Mouse (Mus musculus) heart, embryonic 13.5 days (tissue): ENCODE measurements at regions not wholly inside any gene's neighbourhood (a gene's known extent, or its start where the extent isn't known, plus 50 kb on each side); places are given as distances from the start of the nearest gene placed in this dataset.

Experiments
- ATAC-seq: fragments of 200-750 bp; cut with Nextera tagmentation; 2 replicates; pipeline ENCODE4 v1.8.0; 2017; ENCODE audit warnings: moderate TSS enrichment; ENCODE audit not compliant: insufficient number of reproducible peaks, low FRiP score, low TSS enrichment; ENCODE audit errors: extremely low read depth
- H3K27ac ChIP-seq: fragments of 300-500 bp; sonication (generic); replicated peaks from 2 replicates; pipeline ENCODE4 v1.5.1; 2015; ENCODE audit warnings: moderate library complexity, mild to moderate bottlenecking, inconsistent platforms
- H3K27me3 ChIP-seq: fragments of 300-500 bp; sonication (generic); replicated peaks from 2 replicates; pipeline ENCODE4 v1.6.1; 2015; ENCODE audit warnings: mild to moderate bottlenecking, inconsistent platforms
- H3K36me3 ChIP-seq: fragments of 300-500 bp; sonication (generic); 2 replicates; pipeline ENCODE4 v1.6.1; 2015; ENCODE audit warnings: mild to moderate bottlenecking, inconsistent platforms
- H3K4me1 ChIP-seq: fragments of 300-500 bp; sonication (generic); 2 replicates; pipeline ENCODE4 v1.6.1; 2015; ENCODE audit warnings: inconsistent platforms
- H3K4me2 ChIP-seq: fragments of 300-500 bp; sonication (generic); 2 replicates; pipeline ENCODE4 v1.6.1; 2015; ENCODE audit warnings: inconsistent platforms, mild to moderate bottlenecking, moderate library complexity
- H3K4me3 ChIP-seq: fragments of 300-500 bp; sonication (generic); 2 replicates; pipeline ENCODE4 v1.5.1; 2015; ENCODE audit warnings: moderate library complexity, mild to moderate bottlenecking, inconsistent platforms
- H3K9ac ChIP-seq: fragments of 300-500 bp; sonication (generic); 2 replicates; pipeline ENCODE4 v1.6.1; 2015; ENCODE audit warnings: inconsistent platforms, mild to moderate bottlenecking, moderate library complexity
- H3K9me3 ChIP-seq: fragments of 300-500 bp; sonication (generic); 2 replicates; pipeline ENCODE4 v1.6.1; 2016; ENCODE audit warnings: inconsistent platforms
- WGBS: fragments of 180-500 bp; shearing (Covaris S2); methylation state at CpG from one replicate; pipeline ENCODE4 v1.1.7; 2015; ENCODE audit warnings: mixed read lengths; 5-methylcytosine and 5-hydroxymethylcytosine counted together

DNA sequence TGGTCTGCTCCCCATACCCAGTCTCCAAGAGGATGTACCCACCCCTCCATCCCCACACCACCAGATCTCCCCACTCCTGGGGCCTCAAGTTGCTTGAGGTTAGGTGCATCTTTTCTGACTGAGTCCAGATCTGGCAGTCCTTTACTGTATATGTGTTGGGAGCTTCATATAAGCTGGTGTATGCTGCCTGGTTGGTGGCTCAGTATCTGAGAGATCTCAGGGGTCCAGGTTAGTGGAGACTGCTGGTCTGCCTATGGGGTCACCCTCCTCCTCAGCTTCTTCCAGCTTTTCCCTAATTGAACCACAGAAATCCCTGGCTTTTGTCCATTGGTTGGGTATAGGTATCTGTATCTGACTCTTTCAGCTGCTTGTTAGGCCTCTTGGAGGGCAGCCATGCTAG lies 118.1 kb upstream of the Far2 start:
- Histone ChIP-seq H3K9ac (no peak overlapping the region), H3K27me3 (no peaks in the 10 kb centered on the region), H3K36me3 (no peaks in the 10 kb centered on the region), H3K9me3 (no peaks in the 10 kb centered on the region), H3K4me1 (no peaks in the 10 kb centered on the region), H3K27ac (no peak overlapping the region), H3K4me3 (no peak overlapping the region), H3K4me2 (no peak overlapping the region)
- no peak for ATAC-seq

- Histone ChIP-seq H3K27ac (no peak overlapping the region), H3K4me3 (no peak overlapping the region), H3K36me3 (no peaks in the 10 kb centered on the region), H3K9ac (no peak overlapping the region), H3K4me1 (no peaks in the 10 kb centered on the region), H3K4me2 (no peak overlapping the region), H3K9me3 (peaks cover 3% of the 10 kb centered on the region; the same call in 1 of the 2 replicates), H3K27me3 (no peaks in the 10 kb centered on the region)
- ATAC-seq, result no peak
- 71% methylated on average over 3 of the region's 3 CpGs for WGBS
Measured at GRCm38 (mm10) chr6:147944020-147944419, 103.0 kb upstream of the Far2 start.

- Histone ChIP-seq H3K27me3 (no peaks in the 10 kb centered on the region), H3K4me1 (no peaks in the 10 kb centered on the region), H3K9me3 (peaks cover 3% of the 10 kb centered on the region; the same call in 1 of the 2 replicates), H3K4me3 (no peak overlapping the region), H3K4me2 (no peak overlapping the region), H3K36me3 (no peaks in the 10 kb centered on the region), H3K9ac (no peak overlapping the region), H3K27ac (no peak overlapping the region)
- 70% methylated on average over 4 of the region's 4 CpGs for WGBS
- ATAC-seq, result no peak
Measured at GRCm38 (mm10) chr6:147944940-147945676, 102.0 kb upstream of the Far2 start.

GRCm38 (mm10) chr6:147947997-147948396 lies 99.1 kb upstream of the Far2 start:
- no peaks in the 10 kb centered on the region for H3K4me1 ChIP-seq
- H3K4me3 ChIP-seq, result no peak overlapping the region
- H3K9me3 ChIP-seq, result no peaks in the 10 kb centered on the region
- no peak for ATAC-seq
- 73% methylated on average over 4 of the region's 4 CpGs for WGBS
- H3K27me3 ChIP-seq, result no peaks in the 10 kb centered on the region
- no peaks in the 10 kb centered on the region for H3K36me3 ChIP-seq
- no peak overlapping the region for H3K4me2 ChIP-seq
- no peak overlapping the region for H3K9ac ChIP-seq
- H3K27ac ChIP-seq, result no peak overlapping the region

DNA sequence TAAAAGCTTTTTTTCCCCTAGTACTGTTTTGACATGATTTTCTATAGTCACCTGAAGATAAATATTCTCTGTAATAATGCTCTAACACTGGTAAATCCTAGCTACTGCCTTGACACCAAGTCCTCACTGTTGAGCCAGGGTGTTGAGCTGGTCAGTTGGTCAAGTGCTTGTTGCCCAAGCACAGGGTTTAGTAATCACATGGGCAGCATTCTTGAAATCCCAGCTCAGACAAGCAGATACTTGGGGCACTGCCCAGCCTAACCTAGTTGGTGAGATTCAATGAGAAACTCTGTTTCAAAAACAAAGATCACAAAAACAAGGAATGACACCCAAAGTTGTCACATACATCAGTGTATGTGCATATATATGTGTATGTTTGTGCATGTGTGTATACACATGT lies 95.4 kb upstream of the Far2 start:
- no peak overlapping the region for H3K9ac ChIP-seq
- no peak for ATAC-seq
- no peaks in the 10 kb centered on the region for H3K4me1 ChIP-seq
- H3K27me3 ChIP-seq, result no peaks in the 10 kb centered on the region
- no peaks in the 10 kb centered on the region for H3K9me3 ChIP-seq
- H3K4me2 ChIP-seq, result no peak overlapping the region
- H3K4me3 ChIP-seq, result no peak overlapping the region
- no peaks in the 10 kb centered on the region for H3K36me3 ChIP-seq
- H3K27ac ChIP-seq, result no peak overlapping the region

- WGBS, result 38% methylated on average over 5 of the region's 5 CpGs
- ATAC-seq, result no peak
Measured at GRCm38 (mm10) chr6:147953058-147953679, 93.9 kb upstream of the Far2 start.

GRCm38 (mm10) chr6:147953753-147954152 lies 93.3 kb upstream of the Far2 start:
- H3K4me2 ChIP-seq, result no peak overlapping the region
- no peaks in the 10 kb centered on the region for H3K36me3 ChIP-seq
- WGBS, result 81% methylated on average over 7 of the region's 7 CpGs
- no peaks in the 10 kb centered on the region for H3K9me3 ChIP-seq
- H3K4me1 ChIP-seq, result no peaks in the 10 kb centered on the region
- no peak overlapping the region for H3K9ac ChIP-seq
- no peak overlapping the region for H3K27ac ChIP-seq
- H3K27me3 ChIP-seq, result no peaks in the 10 kb centered on the region
- H3K4me3 ChIP-seq, result no peak overlapping the region
- no peak for ATAC-seq

More at GRCm38 (mm10) chr6:147953058-147953679, 93.9 kb upstream of the Far2 start:
- Histone ChIP-seq H3K9ac (no peak overlapping the region), H3K4me3 (no peak overlapping the region), H3K27me3 (no peaks in the 10 kb centered on the region), H3K4me2 (no peak overlapping the region), H3K27ac (no peak overlapping the region), H3K36me3 (no peaks in the 10 kb centered on the region), H3K9me3 (no peaks in the 10 kb centered on the region), H3K4me1 (no peaks in the 10 kb centered on the region)

- ATAC-seq, result no peak
- H3K4me3 ChIP-seq, result no peak overlapping the region
- no peaks in the 10 kb centered on the region for H3K36me3 ChIP-seq
- H3K27me3 ChIP-seq, result no peaks in the 10 kb centered on the region
- no peaks in the 10 kb centered on the region for H3K9me3 ChIP-seq
- no peak overlapping the region for H3K27ac ChIP-seq
- H3K4me1 ChIP-seq, result no peaks in the 10 kb centered on the region
- H3K9ac ChIP-seq, result no peak overlapping the region
- H3K4me2 ChIP-seq, result no peak overlapping the region
- WGBS, result 70% methylated on average over 1 of the region's 1 CpGs
Measured at GRCm38 (mm10) chr6:147954253-147954652, 92.8 kb upstream of the Far2 start.

GRCm38 (mm10) chr6:147954967-147955830 lies 91.9 kb upstream of the Far2 start:
- WGBS, result 57% methylated on average over 7 of the region's 7 CpGs
- no peak for ATAC-seq
- no peak overlapping the region for H3K27ac ChIP-seq

DNA sequence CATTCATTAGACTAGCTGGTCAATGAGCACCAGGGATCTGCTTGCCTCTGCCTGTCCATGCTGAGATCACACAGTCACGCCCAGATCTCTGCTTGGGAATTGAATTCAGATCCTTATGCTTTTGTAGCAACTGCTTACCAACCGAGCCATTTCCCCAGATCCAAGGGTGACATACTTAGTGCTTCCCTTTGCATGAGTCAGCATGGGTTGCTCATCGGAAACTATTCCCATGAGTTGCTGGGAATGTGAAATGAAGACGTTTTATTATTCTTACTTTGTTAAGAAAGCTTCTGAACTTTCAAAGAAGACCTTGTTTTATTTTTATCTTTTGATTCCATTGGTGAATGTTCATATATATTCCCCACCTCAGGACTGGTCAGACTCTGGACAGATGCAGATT lies 82.3 kb upstream of the Far2 start:
- no peaks in the 10 kb centered on the region for H3K4me1 ChIP-seq
- H3K27ac ChIP-seq, result no peak overlapping the region
- no peak for ATAC-seq
- no peaks in the 10 kb centered on the region for H3K36me3 ChIP-seq
- H3K9ac ChIP-seq, result no peak overlapping the region
- 73% methylated on average over 4 of the region's 4 CpGs for WGBS
- no peaks in the 10 kb centered on the region for H3K27me3 ChIP-seq
- no peak overlapping the region for H3K4me2 ChIP-seq
- H3K9me3 ChIP-seq, result no peaks in the 10 kb centered on the region
- no peak overlapping the region for H3K4me3 ChIP-seq

More at GRCm38 (mm10) chr6:147954967-147955830, 91.9 kb upstream of the Far2 start:
- H3K4me3 ChIP-seq, result no peak overlapping the region
- no peak overlapping the region for H3K9ac ChIP-seq
- H3K36me3 ChIP-seq, result no peaks in the 10 kb centered on the region
- H3K27me3 ChIP-seq, result no peaks in the 10 kb centered on the region
- no peaks in the 10 kb centered on the region for H3K4me1 ChIP-seq
- H3K4me2 ChIP-seq, result no peak overlapping the region
- H3K9me3 ChIP-seq, result no peaks in the 10 kb centered on the region

- 72% methylated on average over 2 of the region's 2 CpGs for WGBS
- Histone ChIP-seq H3K27ac (no peak overlapping the region), H3K27me3 (no peaks in the 10 kb centered on the region), H3K36me3 (no peaks in the 10 kb centered on the region), H3K4me2 (no peak overlapping the region), H3K4me1 (no peaks in the 10 kb centered on the region), H3K9ac (no peak overlapping the region), H3K9me3 (no peaks in the 10 kb centered on the region), H3K4me3 (no peak overlapping the region)
- ATAC-seq, result no peak
Measured at GRCm38 (mm10) chr6:147970162-147970608, 76.9 kb upstream of the Far2 start.
